In the genomic region with DNA sequence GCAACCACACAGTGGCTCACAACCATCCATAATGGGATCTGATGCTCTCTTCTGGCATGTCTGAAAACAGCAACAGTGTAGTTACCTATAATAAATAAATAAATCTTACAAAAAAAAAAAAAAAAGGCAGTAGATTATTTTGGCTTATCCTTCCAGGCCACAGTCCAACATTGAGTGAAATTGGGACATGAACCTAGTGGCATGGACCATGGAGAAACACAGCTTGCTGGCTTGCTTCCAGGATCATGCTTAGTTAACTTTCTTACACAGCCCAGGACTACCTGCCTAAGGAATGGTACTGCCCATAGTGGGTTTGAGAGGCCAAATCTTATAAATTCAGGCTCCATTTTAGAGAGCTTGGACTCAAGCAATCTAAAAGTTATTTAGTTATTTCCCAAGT, we compare ENCODE assay signal across 22 mouse cellular contexts. TPM values are rescaled to one million over a fixed set of nuclear protein-coding genes. Genes with fewer than 3 reads are reported as not detected.
DNase-seq lines count a peak whose midpoint lies in the region; ATAC-seq and TF ChIP-seq lines count a peak whose summit lies in the region.
"Had no signal": no experiment of that assay in that cellular context is flagged by ENCODE, and none has a peak within 500 bp of the region (broad histone marks: within the 10 kb centered on the region; RNA-seq: fewer than 3 reads in every experiment).

No protein-coding gene starts in this region.

- H3K79me2 ChIP-seq in liver, adult 2 months (ENCODE audit: control insufficient read depth, insufficient read depth, low read length): no peaks in the 10 kb centered on the region

- no peak for TF ChIP-seq EP300 in liver, postnatal 0 days (IDR thresholded peaks at IDR 0.05; ENCODE audit: low read depth)

- no peak for TF ChIP-seq CTCF in liver, adult 2 months (IDR thresholded peaks at IDR 0.05; ENCODE audit: low read depth, low read length)
- TF ChIP-seq CTCF in liver, postnatal 0 days (IDR thresholded peaks at IDR 0.05; ENCODE audit: low read depth): no peak

- H3K4me1 ChIP-seq in limb, embryonic 15.5 days: 0 out of 2 replicates have a peak, but pooled peaks cover 7% of the 10 kb centered on the region
- H3K4me1 ChIP-seq in limb, embryonic 10.5 days: 0 out of 2 replicates have a peak, but pooled peaks cover 2% of the 10 kb centered on the region
- no peaks in the 10 kb centered on the region; the same call in 1 of the 2 replicates for H3K4me1 ChIP-seq in liver, adult 2 months (ENCODE audit: control insufficient read depth, insufficient read depth, low read length)
- no peaks in the 10 kb centered on the region for H3K4me1 ChIP-seq in liver, postnatal 0 days (ENCODE audit: insufficient read depth)

- 0 out of 2 replicates have a peak, but pooled peaks have one; percentile 52 for ATAC-seq in limb, embryonic 15.5 days (ENCODE audit: insufficient number of reproducible peaks, low FRiP score, low TSS enrichment, low read depth)
- ATAC-seq in liver, postnatal 0 days: no peak
- ATAC-seq: activated CD4-positive, CD25-positive, alpha-beta regulatory T cell, adult 4 months; CD4-positive, CD25-positive, alpha-beta regulatory T cell, adult 4 months; Patski had no signal

- H3K36me3 ChIP-seq in limb, embryonic 15.5 days: no peaks in the 10 kb centered on the region
- H3K36me3 ChIP-seq in limb, embryonic 10.5 days: no peaks in the 10 kb centered on the region
- H3K36me3 ChIP-seq in liver, adult 2 months (ENCODE audit: control insufficient read depth, insufficient read depth, low read length): no peaks in the 10 kb centered on the region
- no peaks in the 10 kb centered on the region for H3K36me3 ChIP-seq in liver, postnatal 0 days (replicated peaks; ENCODE audit: insufficient read depth, low read length)
- H3K36me3 ChIP-seq: G1E had no signal

- no peaks in the 10 kb centered on the region for H3K27me3 ChIP-seq in limb, embryonic 15.5 days
- H3K27me3 ChIP-seq in limb, embryonic 10.5 days (ENCODE audit: low read depth, poor library complexity, severe bottlenecking): no peaks in the 10 kb centered on the region
- H3K27me3 ChIP-seq in liver, adult 2 months (ENCODE audit: control insufficient read depth, insufficient read depth, low read length): no peaks in the 10 kb centered on the region
- H3K27me3 ChIP-seq in liver, postnatal 0 days (ENCODE audit: insufficient read depth, low read length): no peaks in the 10 kb centered on the region
- H3K27me3 ChIP-seq: CH12.LX, Patski had no signal

- H3K4me3 ChIP-seq in limb, embryonic 15.5 days: no peak overlapping the region
- no peak overlapping the region for H3K4me3 ChIP-seq in limb, embryonic 10.5 days
- no peak overlapping the region for H3K4me3 ChIP-seq in liver, adult 2 months (ENCODE audit: insufficient read depth, low read depth, low read length)
- H3K4me3 ChIP-seq in liver, postnatal 0 days (ENCODE audit: low read depth, low read length): no peak overlapping the region

- no peak for TF ChIP-seq POLR2A in liver, adult 2 months (IDR thresholded peaks at IDR 0.05; ENCODE audit: extremely low read depth, insufficient read depth, low read length)

- DNase-seq in limb, embryonic 10.5 days (ENCODE audit: low spot score): no peak
- peak; percentile 53 for DNase-seq in liver, adult 2 months (ENCODE audit: extremely low read depth, low read depth, low spot score)
- no peak for DNase-seq in liver, postnatal 0 days
- peak; percentile 54 for DNase-seq in adipocyte (ENCODE audit: low spot score)
- no peak for DNase-seq in layer of hippocampus, postnatal 10 days (ENCODE audit: low spot score in 2 of 2)
- DNase-seq: adrenal gland, adult 2 months; adrenal gland, adult 8-10 months; adrenal gland, postnatal 10 days; adrenal gland, postnatal 14 days; adrenal gland, postnatal 25 days; adrenal gland, postnatal 36 days; B cell, adult 2 months; cerebellum, adult 11 months; cerebellum, adult 11-12 months; cerebellum, adult 18-20 months; cerebellum, adult 2 months had no signal

- H3K9me3 ChIP-seq in limb, embryonic 15.5 days: no peaks in the 10 kb centered on the region
- H3K9me3 ChIP-seq in limb, embryonic 10.5 days (replicated peaks): no peaks in the 10 kb centered on the region
- no peaks in the 10 kb centered on the region for H3K9me3 ChIP-seq in liver, postnatal 0 days (ENCODE audit: low read length)

- no peak overlapping the region for H3K27ac ChIP-seq in limb, embryonic 15.5 days
- no peak overlapping the region for H3K27ac ChIP-seq in limb, embryonic 10.5 days
- H3K27ac ChIP-seq in liver, adult 2 months (replicated peaks; ENCODE audit: insufficient read depth, low read depth, low read length): no peak overlapping the region
- H3K27ac ChIP-seq in liver, postnatal 0 days (ENCODE audit: low read depth): no peak overlapping the region

- no peak overlapping the region for H3K4me2 ChIP-seq in limb, embryonic 15.5 days
- H3K4me2 ChIP-seq in liver, postnatal 0 days (ENCODE audit: low read depth, low read length): no peak overlapping the region

- no peak overlapping the region for H3K9ac ChIP-seq in limb, embryonic 15.5 days
- H3K9ac ChIP-seq in liver, adult 2 months (ENCODE audit: low read depth, low read length): no peak overlapping the region
- no peak overlapping the region for H3K9ac ChIP-seq in liver, postnatal 0 days (replicated peaks)

RNA-seq across cellular contexts. Expression of a gene that starts 47.5 kb away (rescaled TPM):
- polyA plus RNA-seq in limb, embryonic 15.5 days (2015; fragmentation: Nextera tagmentation; extraction: Ambion mirVana): 1.0 and 1.6 TPM in 2 replicates
- 0.55 and 0.68 TPM in 2 replicates for polyA plus RNA-seq in limb, embryonic 10.5 days (2016; fragmentation: Nextera tagmentation; extraction: Ambion mirVana)
- 0.07 TPM in 1 of 2 replicates, not detected in the other for total RNA-seq in liver, adult 2 months (2014; rRNA removed)
- polyA plus RNA-seq in liver, adult 2 months (2012; rRNA removed): 0.17 TPM in 1 of 2 replicates, not detected in the other
- 1.6 and 2.0 TPM in 2 replicates for polyA plus RNA-seq in liver, postnatal 0 days (2015; fragmentation: Nextera tagmentation; extraction: Ambion mirVana)
- 10 to 100 TPM; 47.4 to 48.2 TPM for total RNA-seq in layer of hippocampus, postnatal 10 days (2021)
- total RNA-seq: CH12.LX had no signal
- polyA plus RNA-seq: activated CD4-positive, CD25-positive, alpha-beta regulatory T cell, adult 4 months; G1E had no signal

Comparison
In these comparisons a context has a peak if more than half of its experiments do, and no peak if none do; other contexts are left out.
1. DNase-seq: peak in liver, adult 2 months (single experiment) and adipocyte (single experiment); none in limb, embryonic 10.5 days (single experiment), liver, postnatal 0 days (single experiment) and layer of hippocampus, postnatal 10 days (0 of 2).